Mouse (Mus musculus) liver, postnatal 0 days (tissue): ENCODE measurements around the gene Ppp1r15b.

Source experiments
- CTCF ChIP-seq: sonication (generic); IDR thresholded peaks from 2 replicates; pipeline ENCODE4 v1.5.1; 2016; ENCODE audit warnings: antibody characterized with exemption, low read depth
- EP300 ChIP-seq: IDR thresholded peaks from 2 replicates; pipeline ENCODE4 v1.6.1; 2016; ENCODE audit warnings: antibody characterized with exemption, low read depth, mild to moderate bottlenecking

DNA sequence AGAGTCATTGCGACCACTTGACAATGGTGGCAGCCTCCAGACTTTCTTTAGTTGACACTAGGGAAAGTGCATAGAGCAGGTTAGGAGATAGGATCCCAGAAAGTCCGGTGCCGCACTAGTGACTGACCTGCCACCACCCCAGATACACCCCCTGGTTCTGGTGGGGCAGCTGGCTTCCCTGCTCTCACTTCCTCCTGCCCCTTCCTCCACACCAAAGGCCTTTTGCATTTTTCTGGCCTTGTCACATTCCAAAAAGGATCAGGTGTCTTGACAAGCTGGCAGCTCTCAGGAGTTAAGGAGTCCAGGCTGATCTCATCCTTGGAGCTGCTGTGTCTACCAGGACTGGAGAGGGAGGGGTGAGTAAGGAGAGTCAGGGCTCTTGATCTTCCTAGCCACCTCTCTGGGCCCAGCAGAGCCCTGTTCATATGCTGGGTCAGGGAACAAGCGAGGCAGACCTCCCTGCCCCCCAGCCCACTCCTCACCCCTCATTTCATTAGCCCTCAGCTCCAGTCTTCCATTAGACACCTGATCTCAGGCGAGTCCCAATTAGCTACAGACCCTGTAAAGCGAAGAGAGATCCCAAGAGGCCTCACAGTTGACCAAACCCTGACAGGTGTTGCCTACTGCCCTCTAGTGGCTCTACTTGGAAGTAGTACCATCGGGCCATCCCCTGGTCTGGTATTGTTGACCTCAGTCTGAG is 43.6 kb upstream of the Ppp1r15b start:
- TF ChIP-seq CTCF (peak; percentile 94), EP300 (no peak)
